Mouse (Mus musculus) heart, postnatal 10 days (tissue): ENCODE measurements around the gene Bckdhb. TPM values are rescaled to one million over a fixed set of nuclear protein-coding genes. Genes with fewer than 3 reads are reported as not detected.
A peak's percentile ranks its signal among the peaks of the same experiment; 100 is the strongest.
"Not testable (repeated sequence)": the region's sequence is repeated elsewhere in the genome, so short reads cannot be mapped to it uniquely, and the experiment has no call there.

Experiments used
- DNase-seq, 2 experiments: peaks; one replicate each; pipeline ENCODE4 v3.0.0; 2021
- intact Hi-C: fragments of 180-260 bp; cut with DNase I; formaldehyde crosslinking; loops from one replicate; pipeline ENCODE4 v1.15.1; 2025
- total RNA-seq, 2 experiments: library from RNA; stranded (reverse); gene quantifications; 2 replicates each; pipeline ENCODE4 v1.2.3; 2021

Gene Bckdhb
- 10 to 100 TPM; 36.3 to 53.4 TPM for total RNA-seq

GRCm38 (mm10) chr9:83924878-83925687, at the start of gene Bckdhb:
Bckdhb (plus strand) TSS chr9:83925145.
- intact Hi-C loops = no loop called here
- DNase-seq = peak; percentile 97

- intact Hi-C loops = no loop called here
- DNase-seq = no peak
These were observed 42.8 kb upstream of the Bckdhb start for GRCm38 (mm10) chr9:83882191-83882590.

GRCm38 (mm10) chr9:83886149-83886548, 38.8 kb upstream of the Bckdhb start:
- intact Hi-C loops = no loop called here
- no peak for DNase-seq

- no peak for DNase-seq
- intact Hi-C loops = no loop called here
These were observed 36.7 kb upstream of the Bckdhb start for GRCm38 (mm10) chr9:83888214-83888613.

GRCm38 (mm10) chr9:83893073-83893472, 31.9 kb upstream of the Bckdhb start:
- DNase-seq = no peak
- intact Hi-C loops = no loop called here

- intact Hi-C loops = no loop called here
- no peak for DNase-seq
These were observed 31.1 kb upstream of the Bckdhb start for GRCm38 (mm10) chr9:83893767-83894330.

- DNase-seq = no peak
- intact Hi-C loops = no loop called here
These were observed 22.9 kb upstream of the Bckdhb start for GRCm38 (mm10) chr9:83902086-83902485.

- intact Hi-C loops = loop anchor here (1.0 kb wide), 1 partner anchor 99 kb away; no protein-coding TSS in a partner anchor
These were observed 19.1 kb upstream of the Bckdhb start for GRCm38 (mm10) chr9:83905820-83906219.

GRCm38 (mm10) chr9:83907017-83907416, 17.9 kb upstream of the Bckdhb start:
- intact Hi-C loops = no loop called here

More at GRCm38 (mm10) chr9:83905820-83906219, 19.1 kb upstream of the Bckdhb start:
- no peak for DNase-seq

GRCm38 (mm10) chr9:83909836-83910235, 15.1 kb upstream of the Bckdhb start:
- no peak for DNase-seq
- intact Hi-C loops = no loop called here

More at GRCm38 (mm10) chr9:83907017-83907416, 17.9 kb upstream of the Bckdhb start:
- DNase-seq = no peak

- DNase-seq = no peak
These were observed 14.0 kb upstream of the Bckdhb start for GRCm38 (mm10) chr9:83910926-83911325.

GRCm38 (mm10) chr9:83922076-83922475, 2.9 kb upstream of the Bckdhb start:
- intact Hi-C loops = no loop called here
- no peak for DNase-seq

More at GRCm38 (mm10) chr9:83910926-83911325, 14.0 kb upstream of the Bckdhb start:
- intact Hi-C loops = no loop called here

- intact Hi-C loops = no loop called here
- DNase-seq = no peak
These were observed 589 bp upstream of the Bckdhb start for GRCm38 (mm10) chr9:83924356-83924755.

GRCm38 (mm10) chr9:83925688-83926041, 720 bp downstream of the Bckdhb start:
- intact Hi-C loops = no loop called here

GRCm38 (mm10) chr9:83926302-83926701, 1.4 kb downstream of the Bckdhb start:
- intact Hi-C loops = no loop called here
- DNase-seq = no peak

More at GRCm38 (mm10) chr9:83925688-83926041, 720 bp downstream of the Bckdhb start:
- peak in 1 of 2 experiments; percentile 14 for DNase-seq

- DNase-seq, intact Hi-C loops: not testable (repeated sequence)
These were observed 14.6 kb downstream of the Bckdhb start for GRCm38 (mm10) chr9:83939501-83939900.

GRCm38 (mm10) chr9:83940016-83940415, 15.1 kb downstream of the Bckdhb start:
- DNase-seq = no peak
- intact Hi-C loops = no loop called here

GRCm38 (mm10) chr9:83940537-83941363, 15.8 kb downstream of the Bckdhb start:
- DNase-seq = no peak
- intact Hi-C loops = no loop called here

GRCm38 (mm10) chr9:83951336-83951735, 26.4 kb downstream of the Bckdhb start:
- intact Hi-C loops = loop anchor here (10.0 kb wide), 1 partner anchor 303 kb away; no protein-coding TSS in a partner anchor
- DNase-seq = peak in 1 of 2 experiments; percentile 14

GRCm38 (mm10) chr9:83956632-83957314, 31.8 kb downstream of the Bckdhb start:
- peak; percentile 84 to 89 for DNase-seq
- intact Hi-C loops = loop anchor here (5.0 to 10.0 kb wide), 4 partner anchors 156 to 1736 kb away; partner anchors contain the start of gene Tent5a
